Mouse (Mus musculus): ENCODE data around the gene Mfap1b. TPM values are rescaled to one million over a fixed set of nuclear protein-coding genes. Genes with fewer than 3 reads are reported as not detected.
A peak's percentile ranks its signal among the peaks of the same experiment; 100 is the strongest.

Mfap1b gene
- total and polyA plus RNA-seq, 2 experiments from 2014 or later: 34.5 to 58.4 TPM

GRCm38 (mm10) chr2:121423166-121423565 is 50.7 kb downstream of the Mfap1b start:
- TF ChIP-seq CTCF (IDR thresholded peaks at IDR 0.05; ENCODE audit: low read depth): no peak
- Histone ChIP-seq H3K9me3 (ENCODE audit: low read length) (no peaks in the 10 kb centered on the region), H3K36me3 (ENCODE audit: insufficient read depth) (peaks cover 37% of the 10 kb centered on the region), H3K27ac (ENCODE audit: low read depth, low read length) (no peak overlapping the region), H3K9ac (no peak overlapping the region), H3K4me1 (ENCODE audit: insufficient read depth) (no peaks in the 10 kb centered on the region), H3K27me3 (ENCODE audit: insufficient read depth, low read length) (no peaks in the 10 kb centered on the region), H3K4me3 (ENCODE audit: low read depth, low read length) (no peak overlapping the region), H3K4me2 (ENCODE audit: low read depth) (no peak overlapping the region)
- 92% methylated on average over 2 of the region's 2 CpGs for WGBS
- DNase-seq (no peak), ATAC-seq (no peak)

- Histone ChIP-seq H3K9me3 (ENCODE audit: low read length) (no peaks in the 10 kb centered on the region), H3K4me1 (ENCODE audit: insufficient read depth) (peaks cover 16% of the 10 kb centered on the region), H3K9ac (no peak overlapping the region), H3K4me2 (ENCODE audit: low read depth) (no peak overlapping the region), H3K4me3 (ENCODE audit: low read depth, low read length) (no peak overlapping the region), H3K27ac (ENCODE audit: low read depth, low read length) (no peak overlapping the region), H3K27me3 (ENCODE audit: insufficient read depth, low read length) (no peaks in the 10 kb centered on the region), H3K36me3 (ENCODE audit: insufficient read depth) (peaks cover 16% of the 10 kb centered on the region)
- WGBS: 89% methylated on average over 3 of the region's 3 CpGs
- ATAC-seq (no peak), DNase-seq (no peak)
- TF ChIP-seq CTCF (IDR thresholded peaks at IDR 0.05; ENCODE audit: low read depth): no peak
Measured at GRCm38 (mm10) chr2:121418476-121418875, 55.4 kb downstream of the Mfap1b start.

- 94% methylated on average over 6 of the region's 6 CpGs for WGBS
- H3K4me2 ChIP-seq (ENCODE audit: low read depth): no peak overlapping the region
- H3K9ac ChIP-seq: no peak overlapping the region
- H3K4me1 ChIP-seq (ENCODE audit: insufficient read depth): peaks cover 16% of the 10 kb centered on the region
- no peaks in the 10 kb centered on the region for H3K27me3 ChIP-seq (ENCODE audit: insufficient read depth, low read length)
- no peaks in the 10 kb centered on the region for H3K9me3 ChIP-seq (ENCODE audit: low read length)
- H3K4me3 ChIP-seq (ENCODE audit: low read depth, low read length): no peak overlapping the region
- peaks cover 6% of the 10 kb centered on the region; the same call in 1 of the 2 replicates for H3K36me3 ChIP-seq (ENCODE audit: insufficient read depth)
- no peak for TF ChIP-seq CTCF (IDR thresholded peaks at IDR 0.05; ENCODE audit: low read depth)
- ATAC-seq (no peak), DNase-seq (no peak)
- H3K27ac ChIP-seq (ENCODE audit: low read depth, low read length): no peak overlapping the region
Measured at GRCm38 (mm10) chr2:121416356-121416755, 57.5 kb downstream of the Mfap1b start.

GRCm38 (mm10) chr2:121415591-121415990 is 58.3 kb downstream of the Mfap1b start:
- Histone ChIP-seq H3K4me2 (ENCODE audit: low read depth) (peak overlapping the region; percentile 69), H3K9me3 (ENCODE audit: low read length) (no peaks in the 10 kb centered on the region), H3K9ac (0 out of 2 replicates have a peak overlapping the region, but pooled peaks have one; percentile 97), H3K4me3 (ENCODE audit: low read depth, low read length) (no peak overlapping the region), H3K27ac (ENCODE audit: low read depth, low read length) (no peak overlapping the region), H3K36me3 (ENCODE audit: insufficient read depth) (peaks cover 6% of the 10 kb centered on the region; the same call in 1 of the 2 replicates), H3K27me3 (ENCODE audit: insufficient read depth, low read length) (no peaks in the 10 kb centered on the region), H3K4me1 (ENCODE audit: insufficient read depth) (peaks cover 16% of the 10 kb centered on the region)
- ATAC-seq (no peak), DNase-seq (no peak)
- no peak for TF ChIP-seq CTCF (IDR thresholded peaks at IDR 0.05; ENCODE audit: low read depth)
- WGBS: 80% methylated on average over 3 of the region's 3 CpGs

GRCm38 (mm10) chr2:121415103-121415502 is 58.8 kb downstream of the Mfap1b start:
- whole genome bisulfite sequencing: 40% methylated on average over 3 of the region's 3 CpGs
- peak overlapping the region; percentile 99 for H3K4me3 ChIP-seq (ENCODE audit: low read depth, low read length)

GRCm38 (mm10) chr2:121414139-121414685 is 59.7 kb downstream of the Mfap1b start:
- peak overlapping the region; percentile 69 for H3K4me2 ChIP-seq (ENCODE audit: low read depth)
- H3K36me3 ChIP-seq (ENCODE audit: insufficient read depth): peaks cover 6% of the 10 kb centered on the region; the same call in 1 of the 2 replicates
- H3K9ac ChIP-seq: peak overlapping the region; percentile 97
- ATAC-seq (peak; percentile 34), DNase-seq (no peak)
- peaks cover 16% of the 10 kb centered on the region for H3K4me1 ChIP-seq (ENCODE audit: insufficient read depth)
- no peaks in the 10 kb centered on the region for H3K9me3 ChIP-seq (ENCODE audit: low read length)
- H3K4me3 ChIP-seq (ENCODE audit: low read depth, low read length): peak overlapping the region; percentile 99
- TF ChIP-seq CTCF (IDR thresholded peaks at IDR 0.05; ENCODE audit: low read depth): no peak
- peak overlapping the region; percentile 97 for H3K27ac ChIP-seq (ENCODE audit: low read depth, low read length)
- under 1% methylated on average over 31 of the region's 32 CpGs for WGBS
- H3K27me3 ChIP-seq (ENCODE audit: insufficient read depth, low read length): no peaks in the 10 kb centered on the region

More at GRCm38 (mm10) chr2:121415103-121415502, 58.8 kb downstream of the Mfap1b start:
- Histone ChIP-seq H3K4me1 (ENCODE audit: insufficient read depth) (peaks cover 16% of the 10 kb centered on the region), H3K9ac (peak overlapping the region; percentile 97; the same call in 1 of the 2 replicates), H3K27ac (ENCODE audit: low read depth, low read length) (no peak overlapping the region), H3K36me3 (ENCODE audit: insufficient read depth) (peaks cover 6% of the 10 kb centered on the region; the same call in 1 of the 2 replicates), H3K27me3 (ENCODE audit: insufficient read depth, low read length) (no peaks in the 10 kb centered on the region), H3K4me2 (ENCODE audit: low read depth) (peak overlapping the region; percentile 69), H3K9me3 (ENCODE audit: low read length) (no peaks in the 10 kb centered on the region)
- ATAC-seq (no peak), DNase-seq (no peak)
- TF ChIP-seq CTCF (IDR thresholded peaks at IDR 0.05; ENCODE audit: low read depth): no peak

GRCm38 (mm10) chr2:121413387-121414042 is 60.4 kb downstream of the Mfap1b start, which contains the start of the genes Pdia3 and Catsper2:
TSS of gene Pdia3 (plus strand) at chr2:121413775.
TSS of gene Catsper2 (minus strand) at chr2:121413792.
- WGBS: 1% methylated on average over 60 of the region's 68 CpGs
- peaks cover under 1% of the 10 kb centered on the region; the same call in 1 of the 2 replicates for H3K36me3 ChIP-seq (ENCODE audit: insufficient read depth)
- H3K27ac ChIP-seq (ENCODE audit: low read depth, low read length): peak within 1 kb of the TSS; percentile 97
- H3K4me2 ChIP-seq (ENCODE audit: low read depth): peak within 1 kb of the TSS; percentile 69
- H3K27me3 ChIP-seq (ENCODE audit: insufficient read depth, low read length): no peaks in the 10 kb centered on the region
- peak within 1 kb of the TSS; percentile 97 for H3K9ac ChIP-seq
- H3K4me3 ChIP-seq (ENCODE audit: low read depth, low read length): peak within 1 kb of the TSS; percentile 99
- peak; percentile 57 for TF ChIP-seq CTCF (IDR thresholded peaks at IDR 0.05; ENCODE audit: low read depth)
- peak; percentile 98 for DNase-seq
- ATAC-seq: peak; percentile 99
- H3K4me1 ChIP-seq (ENCODE audit: insufficient read depth): peaks cover 16% of the 10 kb centered on the region
- H3K9me3 ChIP-seq (ENCODE audit: low read length): no peaks in the 10 kb centered on the region

Measured in forebrain, postnatal 0 days (tissue).